In the genomic region with DNA sequence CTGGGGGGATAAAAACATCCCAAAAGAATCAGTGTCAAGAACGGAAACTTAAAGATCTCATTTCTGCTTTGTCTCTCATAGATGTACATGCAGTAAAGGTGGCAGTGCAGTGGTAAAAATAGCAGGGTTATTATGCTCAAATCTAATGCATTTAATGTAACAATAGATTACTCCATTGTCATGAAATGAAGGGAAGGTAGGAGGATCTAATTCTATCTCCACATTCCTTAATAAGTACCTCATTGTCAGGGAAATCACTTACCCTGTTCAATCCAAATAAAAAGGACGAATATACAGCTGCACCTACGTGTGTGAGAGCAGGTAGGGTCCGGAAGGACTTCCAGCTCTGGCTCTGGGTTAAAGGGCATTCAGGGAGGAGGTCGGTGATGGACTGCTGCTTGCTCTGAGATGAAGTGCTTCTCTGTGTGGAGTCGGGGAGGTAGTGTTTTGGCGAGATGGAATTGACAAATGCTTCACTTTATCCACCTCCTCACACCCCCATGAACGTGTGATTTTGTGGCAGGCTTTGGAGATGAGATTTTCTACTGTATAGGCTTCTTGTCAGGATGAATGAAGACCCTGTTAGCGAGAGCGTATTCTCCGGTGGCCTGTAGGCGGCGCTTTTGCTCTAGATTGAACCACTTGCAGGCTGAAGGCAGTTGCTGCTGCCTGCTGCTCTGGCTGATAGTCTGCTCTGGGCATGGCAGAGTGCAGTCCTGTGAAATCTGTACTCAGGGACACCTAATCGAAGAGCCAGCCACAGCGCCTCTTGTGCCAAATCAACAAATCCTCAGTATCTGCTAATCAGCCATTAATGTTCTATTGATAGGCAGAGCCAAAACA, we compare ENCODE assay signal across 7 mouse cellular contexts.
DNase-seq lines count a peak whose midpoint lies in the region; ATAC-seq and TF ChIP-seq lines count a peak whose summit lies in the region.

No protein-coding gene starts in this region.

- no peak for TF ChIP-seq RAD21 in MEL (IDR thresholded peaks at IDR 0.05; ENCODE audit: low read depth, low read length)

- H3K4me3 ChIP-seq in MEL (ENCODE audit: control insufficient read depth in 1 of 2, insufficient read depth in 1 of 2, low read depth in 2 of 2, low read length in 2 of 2), result no peak overlapping the region
- no peak overlapping the region for H3K4me3 ChIP-seq in midbrain, embryonic 15.5 days
- no peak overlapping the region for H3K4me3 ChIP-seq in testis, adult 2 months (ENCODE audit: control insufficient read depth, low read depth, low read length)

- H3K9ac ChIP-seq in MEL (ENCODE audit: control insufficient read depth, low read depth, low read length, poor library complexity, severe bottlenecking), result no peak overlapping the region
- no peak overlapping the region for H3K9ac ChIP-seq in midbrain, embryonic 15.5 days

- no peaks in the 10 kb centered on the region for H3K4me1 ChIP-seq in MEL (ENCODE audit: control insufficient read depth in 1 of 2, insufficient read depth in 2 of 2, low read length in 2 of 2)
- peaks cover 7% of the 10 kb centered on the region for H3K4me1 ChIP-seq in midbrain, embryonic 15.5 days
- no peaks in the 10 kb centered on the region for H3K4me1 ChIP-seq in testis, adult 2 months (ENCODE audit: control insufficient read depth, insufficient read depth, low read length)

- TF ChIP-seq POLR2A in MEL (IDR thresholded peaks at IDR 0.05; ENCODE audit: control insufficient read depth in 1 of 2, insufficient read depth in 1 of 2, low read depth in 1 of 2, low read length in 2 of 2, poor library complexity in 1 of 2), result no peak
- TF ChIP-seq POLR2A in testis, adult 2 months (IDR thresholded peaks at IDR 0.05; ENCODE audit: control insufficient read depth, low read depth, low read length), result no peak

- no peaks in the 10 kb centered on the region for H3K27me3 ChIP-seq in MEL (ENCODE audit: control insufficient read depth in 1 of 2, insufficient read depth in 2 of 2, low read length in 2 of 2)
- H3K27me3 ChIP-seq in midbrain, embryonic 15.5 days (replicated peaks), result no peaks in the 10 kb centered on the region
- no peaks in the 10 kb centered on the region for H3K27me3 ChIP-seq in testis, adult 2 months (ENCODE audit: control insufficient read depth, insufficient read depth, low read length)

- no peaks in the 10 kb centered on the region for H3K9me3 ChIP-seq in MEL (replicated peaks; ENCODE audit: insufficient read depth, low read length)
- no peaks in the 10 kb centered on the region for H3K9me3 ChIP-seq in midbrain, embryonic 15.5 days

- TF ChIP-seq EP300 in MEL (IDR thresholded peaks at IDR 0.05; ENCODE audit: low read depth in 1 of 2, low read length in 2 of 2), result no peak

- intact Hi-C loops in heart, postnatal 36 days (cut with DNase I), result no loop called here

- peak; percentile 1 for DNase-seq in MEL (ENCODE audit: low read depth, low spot score)
- DNase-seq in adrenal gland, adult 2 months, result peak; percentile 44
- DNase-seq in embryo, embryonic 11 days, result peak; percentile 82
- DNase-seq in heart, postnatal 36 days, result peak; percentile 7 to 25
- peak; percentile 87 to 95 for DNase-seq in layer of hippocampus, postnatal 14 days (ENCODE audit: low spot score in 2 of 2)

- H3K36me3 ChIP-seq in MEL (ENCODE audit: control insufficient read depth in 1 of 2, insufficient read depth in 2 of 2, low read length in 2 of 2), result no peaks in the 10 kb centered on the region
- no peaks in the 10 kb centered on the region for H3K36me3 ChIP-seq in midbrain, embryonic 15.5 days (replicated peaks)
- no peaks in the 10 kb centered on the region for H3K36me3 ChIP-seq in testis, adult 2 months (ENCODE audit: control insufficient read depth, insufficient read depth, low read length)

- TF ChIP-seq CTCF in MEL (IDR thresholded peaks at IDR 0.05 in 2 of 3, conservative IDR thresholded peaks at IDR 0.05 in 1 of 3; ENCODE audit: control insufficient read depth in 1 of 3, insufficient read depth in 1 of 3, low read depth in 2 of 3, low read length in 3 of 3, poor library complexity in 1 of 3, severe bottlenecking in 1 of 3), result peak in 2 of 3 experiments; percentile 2 to 14; a peak in 1 of 6 replicates
- peak; percentile 51; the same call in 1 of the 2 replicates for TF ChIP-seq CTCF in testis, adult 2 months (IDR thresholded peaks at IDR 0.05; ENCODE audit: control insufficient read depth, insufficient read depth, insufficient replicate concordance, low read depth, low read length)

- H3K79me2 ChIP-seq in MEL (ENCODE audit: control insufficient read depth, insufficient read depth, low read length, poor library complexity), result no peaks in the 10 kb centered on the region

- H3K4me2 ChIP-seq in midbrain, embryonic 15.5 days, result no peak overlapping the region

- no peak overlapping the region for H3K27ac ChIP-seq in MEL (ENCODE audit: control insufficient read depth, low read depth, low read length)
- H3K27ac ChIP-seq in midbrain, embryonic 15.5 days, result no peak overlapping the region
- no peak overlapping the region for H3K27ac ChIP-seq in testis, adult 2 months (ENCODE audit: control insufficient read depth, insufficient read depth, low read depth, low read length)

- 21% methylated on average over 15 of the region's 15 CpGs for WGBS in midbrain, embryonic 15.5 days

- ATAC-seq in midbrain, embryonic 15.5 days (replicated peaks), result peak; percentile 89

TF ChIP-seq in MEL, 35 proteins besides CTCF, POLR2A, EP300 and RAD21:
- TF ChIP-seq POLR2AphosphoS5 (IDR thresholded peaks at IDR 0.05; ENCODE audit: borderline replicate concordance, low read depth, low read length), result no peak
- TF ChIP-seq ZKSCAN1 (IDR thresholded peaks at IDR 0.05; ENCODE audit: low read depth, low read length), result no peak
- no peak for TF ChIP-seq USF1 (IDR thresholded peaks at IDR 0.05; ENCODE audit: low read depth, low read length)
- no peak for TF ChIP-seq MAFK (IDR thresholded peaks at IDR 0.05; ENCODE audit: borderline replicate concordance, low read depth, low read length)
- TF ChIP-seq TAL1 (IDR thresholded peaks at IDR 0.05; ENCODE audit: low read length), result no peak
- TF ChIP-seq TCF12 (IDR thresholded peaks at IDR 0.05; ENCODE audit: low read depth, low read length), result no peak

Comparison
In these comparisons a context has a peak if more than half of its experiments do, and no peak if none do; other contexts are left out.
1. DNase-seq: peak in every context shown above with its lines; median percentile 91 in layer of hippocampus, postnatal 14 days; 82 in embryo, embryonic 11 days; 44 in adrenal gland, adult 2 months; 16 in heart, postnatal 36 days; 1 in MEL.